Mouse (Mus musculus) stomach, embryonic 16.5 days (tissue): ENCODE results near the gene Ndufc2. TPM values are rescaled to one million over a fixed set of nuclear protein-coding genes. Genes with fewer than 3 reads are reported as not detected.
"Not testable (repeated sequence)": the region's sequence is repeated elsewhere in the genome, so short reads cannot be mapped to it uniquely, and the experiment has no call there.

Experiments used
- ATAC-seq: fragments of 200-750 bp; cut with Nextera tagmentation; 2 replicates; pipeline ENCODE4 v1.8.0; 2017; ENCODE audit warnings: moderate number of reproducible peaks, moderate TSS enrichment; ENCODE audit not compliant: insufficient read depth, low FRiP score
- H3K27ac ChIP-seq: fragments of 300-500 bp; sonication (generic); 2 replicates; pipeline ENCODE4 v1.5.1; 2014; ENCODE audit warnings: low read length
- H3K27me3 ChIP-seq: fragments of 300-500 bp; sonication (generic); 2 replicates; pipeline ENCODE4 v1.6.1; 2014; ENCODE audit warnings: low read length, control low read depth, mixed read lengths; ENCODE audit not compliant: control insufficient read depth, insufficient read depth
- H3K36me3 ChIP-seq: fragments of 300-500 bp; sonication (generic); 2 replicates; pipeline ENCODE4 v1.6.1; 2014; ENCODE audit warnings: low read length; ENCODE audit not compliant: control insufficient read depth, insufficient read depth
- H3K4me1 ChIP-seq: fragments of 300-500 bp; sonication (generic); 2 replicates; pipeline ENCODE4 v1.6.1; 2014; ENCODE audit warnings: low read length, control low read depth, mixed read lengths; ENCODE audit not compliant: control insufficient read depth, insufficient read depth
- H3K4me2 ChIP-seq: fragments of 300-500 bp; sonication (generic); 2 replicates; pipeline ENCODE4 v1.6.1; 2014; ENCODE audit warnings: low read depth, low read length, mixed read lengths
- H3K4me3 ChIP-seq: fragments of 300-500 bp; sonication (generic); replicated peaks from 2 replicates; pipeline ENCODE4 v1.5.1; 2014; ENCODE audit warnings: mild to moderate bottlenecking, low read length
- H3K9ac ChIP-seq: fragments of 300-500 bp; sonication (generic); 2 replicates; pipeline ENCODE4 v1.6.1; 2014; ENCODE audit warnings: low read length
- H3K9me3 ChIP-seq: fragments of 300-500 bp; sonication (generic); replicated peaks from 2 replicates; pipeline ENCODE4 v1.6.1; 2016; ENCODE audit warnings: low read length, control low read depth; ENCODE audit not compliant: control insufficient read depth
- WGBS: fragments of 180-500 bp; shearing (Covaris S2); extraction: QIAGEN DNeasy Blood & Tissue Kit; methylation state at CpG from one replicate; pipeline ENCODE4 v1.1.7; 2014; 5-methylcytosine and 5-hydroxymethylcytosine counted together
- polyA plus RNA-seq: library from polyadenylated mRNA; unstranded; fragments of >200 nt; fragmentation: Nextera tagmentation; extraction: Ambion mirVana; gene quantifications from 2 replicates; pipeline ENCODE4 v1.2.1, GENCODE M21; 2015

Gene Ndufc2
- polyA plus RNA-seq, 1 experiment from 2014 or later = 373 TPM

DNA sequence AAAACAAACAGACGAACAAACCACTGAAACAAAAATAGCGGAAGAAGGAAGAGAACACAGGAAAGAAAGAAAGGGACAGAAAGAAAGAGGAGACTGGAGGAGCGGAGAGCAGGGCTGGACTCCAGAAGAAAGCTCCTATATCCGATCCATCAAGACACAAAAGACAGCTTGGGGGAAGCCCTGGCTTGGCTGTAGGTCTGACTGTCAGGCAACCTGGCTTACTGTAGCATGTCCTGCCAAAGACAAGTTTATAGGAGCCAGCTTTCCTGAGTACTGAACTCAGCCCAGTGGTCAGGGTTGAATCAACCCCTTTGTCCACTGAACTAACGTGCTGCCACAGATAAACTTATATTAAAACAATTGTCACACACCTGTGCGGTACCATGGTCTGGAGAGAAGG is 27.5 kb downstream of the Ndufc2 start:
- Histone ChIP-seq H3K4me3 (no peak overlapping the region), H3K27ac (no peak overlapping the region), H3K27me3 (no peaks in the 10 kb centered on the region), H3K9me3 (no peaks in the 10 kb centered on the region), H3K9ac (0 out of 2 replicates have a peak overlapping the region, but pooled peaks have one; percentile 10), H3K4me1 (peaks cover 19% of the 10 kb centered on the region), H3K36me3 (no peaks in the 10 kb centered on the region), H3K4me2 (no peak overlapping the region)
- no peak for ATAC-seq
- WGBS = 82% methylated on average over 6 of the region's 6 CpGs

DNA sequence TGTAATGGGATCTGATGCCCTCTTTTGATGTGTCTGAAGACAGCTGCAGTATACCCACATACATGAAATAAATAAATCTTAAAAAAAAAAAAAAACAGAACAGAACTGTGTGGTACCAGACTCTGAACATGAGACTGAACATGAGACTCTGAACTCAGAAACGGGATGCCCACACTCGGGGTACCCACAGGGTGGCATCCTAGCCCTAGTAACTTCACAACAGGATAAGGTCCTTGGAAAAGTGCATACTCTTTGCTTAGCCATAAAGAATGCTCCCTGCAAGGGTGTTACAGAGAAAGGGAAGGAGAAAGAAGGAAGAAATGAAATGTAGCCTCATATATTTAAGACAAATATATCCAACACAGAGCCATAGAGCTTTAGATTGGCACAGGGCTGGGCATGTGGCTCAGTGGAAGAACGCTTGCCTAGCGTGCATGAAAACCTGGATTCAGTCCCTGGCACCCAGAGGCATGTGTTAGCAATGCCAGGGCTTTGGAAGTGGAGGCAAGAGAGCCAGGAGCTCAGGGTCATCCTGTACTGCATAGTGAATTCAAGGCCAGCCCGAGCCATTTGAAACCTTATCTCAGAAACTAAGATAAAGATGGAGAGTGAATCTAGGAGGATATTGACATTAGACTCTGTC is 28.1 kb downstream of the Ndufc2 start:
- 76% methylated on average over 5 of the region's 5 CpGs for WGBS
- H3K4me2 ChIP-seq = no peak overlapping the region
- H3K36me3 ChIP-seq = no peaks in the 10 kb centered on the region
- no peaks in the 10 kb centered on the region for H3K9me3 ChIP-seq
- no peak overlapping the region for H3K9ac ChIP-seq
- no peak overlapping the region for H3K4me3 ChIP-seq
- no peak for ATAC-seq
- no peaks in the 10 kb centered on the region for H3K27me3 ChIP-seq
- peak overlapping the region; percentile 53; the same call in 1 of the 2 replicates for H3K27ac ChIP-seq
- H3K4me1 ChIP-seq = peaks cover 19% of the 10 kb centered on the region

DNA sequence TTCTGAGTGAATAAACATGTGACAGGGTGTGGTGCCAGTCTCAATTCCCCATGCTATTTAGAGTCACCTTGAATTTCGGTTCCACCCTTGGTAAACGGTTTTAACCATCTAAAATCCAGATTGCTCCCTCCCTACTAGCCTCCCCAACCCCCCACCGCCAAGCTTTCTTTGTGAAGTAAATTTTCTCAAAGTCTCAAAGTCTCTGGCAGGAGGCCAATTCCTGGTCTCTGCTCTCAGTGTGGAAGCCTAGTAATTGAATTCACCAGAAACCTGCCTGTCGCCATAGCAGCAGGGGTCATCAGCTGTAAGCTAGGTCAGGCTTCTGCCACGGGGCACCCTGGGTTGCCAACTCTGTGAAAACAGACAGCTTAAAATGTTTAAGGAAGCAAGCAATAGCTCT is 29.9 kb downstream of the Ndufc2 start:
- H3K36me3 ChIP-seq = no peaks in the 10 kb centered on the region
- no peak overlapping the region for H3K4me2 ChIP-seq
- H3K9me3 ChIP-seq = no peaks in the 10 kb centered on the region
- peak overlapping the region; percentile 78 for H3K27ac ChIP-seq
- peaks cover 19% of the 10 kb centered on the region for H3K4me1 ChIP-seq
- ATAC-seq = peak; percentile 81
- H3K9ac ChIP-seq = no peak overlapping the region
- WGBS = 2% methylated on average over 5 of the region's 5 CpGs
- H3K27me3 ChIP-seq = no peaks in the 10 kb centered on the region
- H3K4me3 ChIP-seq = no peak overlapping the region

DNA sequence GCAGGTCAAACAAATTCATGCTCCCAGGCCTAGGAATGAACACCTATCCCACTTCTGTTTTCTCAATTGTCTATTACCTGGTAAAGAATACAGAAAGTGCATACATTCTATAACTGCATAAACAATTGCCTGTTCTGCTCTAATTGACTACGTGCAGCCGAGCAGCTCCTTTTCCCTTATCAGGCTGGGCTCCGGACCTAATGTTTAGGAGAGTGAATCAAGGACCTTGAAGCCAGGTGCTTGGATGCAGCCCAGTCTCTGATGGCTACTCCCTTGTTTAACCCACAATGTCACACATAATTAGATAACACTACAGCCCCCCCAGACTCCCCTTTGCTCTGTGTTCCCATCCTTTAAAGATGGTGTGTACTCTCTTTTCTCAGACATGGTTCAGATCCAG is 33.7 kb downstream of the Ndufc2 start:
- ATAC-seq = peak; percentile 22; the same call in 1 of the 2 replicates

DNA sequence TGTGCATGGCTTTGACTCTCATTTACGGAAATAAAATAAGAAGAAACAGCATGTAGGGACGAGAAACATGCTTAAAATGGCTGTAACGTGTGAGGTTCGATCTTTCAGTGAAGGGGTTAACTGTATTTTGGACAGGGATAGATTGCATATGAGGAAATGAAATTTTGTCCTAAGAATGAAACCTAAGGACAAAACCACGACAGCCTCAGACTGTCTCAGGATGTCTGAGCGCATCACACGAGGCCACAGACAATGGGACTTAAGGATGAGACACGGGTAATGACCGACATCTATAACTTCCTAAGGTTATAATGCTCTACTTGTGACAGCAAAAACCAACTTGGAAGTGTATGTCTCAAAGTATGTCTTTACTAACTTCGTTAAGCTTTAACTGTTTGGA is 34.7 kb downstream of the Ndufc2 start:
- H3K9ac ChIP-seq = no peak overlapping the region
- H3K4me2 ChIP-seq = no peak overlapping the region
- H3K27me3 ChIP-seq = no peaks in the 10 kb centered on the region
- peaks cover 9% of the 10 kb centered on the region; the same call in 1 of the 2 replicates for H3K4me1 ChIP-seq
- no peak overlapping the region for H3K4me3 ChIP-seq
- no peak for ATAC-seq
- no peaks in the 10 kb centered on the region for H3K36me3 ChIP-seq
- H3K27ac ChIP-seq = no peak overlapping the region
- 80% methylated on average over 10 of the region's 10 CpGs for WGBS
- no peaks in the 10 kb centered on the region for H3K9me3 ChIP-seq

More for the DNA sequence above, 33.7 kb downstream of the Ndufc2 start:
- not testable (repeated sequence) for H3K27me3 ChIP-seq, H3K4me3 ChIP-seq, H3K4me2 ChIP-seq, H3K9me3 ChIP-seq, H3K9ac ChIP-seq, H3K36me3 ChIP-seq
- Histone ChIP-seq H3K4me1 (peaks cover 14% of the 10 kb centered on the region), H3K27ac (peak overlapping the region; percentile 66)
- 43% methylated on average over 3 of the region's 3 CpGs for WGBS

DNA sequence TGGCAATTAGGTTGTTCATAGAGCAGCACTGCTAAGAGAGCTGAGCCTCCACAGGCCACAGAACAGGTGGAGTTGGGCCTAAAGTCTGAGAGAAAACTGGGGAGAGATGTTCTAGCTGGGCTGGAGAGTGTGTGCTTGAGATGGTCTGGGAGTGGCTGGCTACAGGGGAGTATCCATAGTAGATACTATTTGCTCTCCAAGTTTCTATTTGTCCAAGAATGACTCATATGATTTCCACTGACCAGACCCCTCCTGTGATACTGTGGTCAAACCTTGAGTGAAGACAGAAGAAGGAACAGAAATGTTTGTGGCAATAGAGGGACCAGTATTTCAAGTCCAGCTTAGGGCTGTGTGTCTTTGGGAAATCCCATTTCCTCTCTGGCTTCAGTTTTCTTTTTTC is 39.2 kb downstream of the Ndufc2 start:
- no peaks in the 10 kb centered on the region for H3K9me3 ChIP-seq
- H3K4me3 ChIP-seq = no peak overlapping the region
- peak overlapping the region; percentile 66 for H3K27ac ChIP-seq
- no peak overlapping the region for H3K9ac ChIP-seq
- H3K4me2 ChIP-seq = no peak overlapping the region
- peak; percentile 93 for ATAC-seq
- no peaks in the 10 kb centered on the region for H3K36me3 ChIP-seq
- no peaks in the 10 kb centered on the region for H3K4me1 ChIP-seq
- H3K27me3 ChIP-seq = no peaks in the 10 kb centered on the region

DNA sequence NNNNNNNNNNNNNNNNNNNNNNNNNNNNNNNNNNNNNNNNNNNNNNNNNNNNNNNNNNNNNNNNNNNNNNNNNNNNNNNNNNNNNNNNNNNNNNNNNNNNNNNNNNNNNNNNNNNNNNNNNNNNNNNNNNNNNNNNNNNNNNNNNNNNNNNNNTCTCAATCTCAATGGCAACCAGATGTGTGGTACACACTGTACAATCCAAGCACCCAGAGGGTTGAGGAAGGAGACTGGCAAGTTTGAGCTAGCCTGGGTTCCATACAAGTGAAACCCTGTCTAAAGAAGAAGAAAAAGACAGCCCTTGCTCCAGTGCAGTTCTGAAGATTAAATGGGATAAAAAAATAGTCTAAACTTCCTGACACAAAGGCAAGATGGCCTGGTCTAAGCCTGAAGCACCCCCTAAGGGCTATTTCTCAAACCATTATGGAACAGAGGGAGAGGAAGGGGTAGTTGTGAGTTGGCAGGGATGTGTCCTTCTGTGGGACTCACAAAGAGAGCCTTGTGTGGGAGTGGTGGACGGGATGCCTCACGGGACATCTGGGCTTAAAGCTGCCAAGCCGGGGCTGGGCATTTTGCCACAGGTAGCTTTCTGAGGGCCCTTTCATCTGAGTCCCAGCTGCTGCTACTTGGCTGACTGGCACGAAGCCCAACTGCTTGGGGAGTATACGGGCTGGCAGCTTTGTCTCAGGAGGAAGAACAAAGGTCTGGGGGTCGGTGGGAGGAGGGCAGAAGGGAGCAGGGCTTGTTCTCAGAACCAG is 46.5 kb downstream of the Ndufc2 start:
- H3K36me3 ChIP-seq = no peaks in the 10 kb centered on the region
- no peak overlapping the region for H3K4me2 ChIP-seq
- H3K9ac ChIP-seq = peak overlapping the region; percentile 31
- ATAC-seq = peak; percentile 83
- WGBS = 17% methylated on average over 6 of the region's 6 CpGs
- no peaks in the 10 kb centered on the region for H3K27me3 ChIP-seq
- H3K4me3 ChIP-seq = no peak overlapping the region
- peaks cover 9% of the 10 kb centered on the region for H3K4me1 ChIP-seq
- peak overlapping the region; percentile 89 for H3K27ac ChIP-seq
- H3K9me3 ChIP-seq = 0 out of 2 replicates have a peak, but pooled peaks cover 5% of the 10 kb centered on the region

DNA sequence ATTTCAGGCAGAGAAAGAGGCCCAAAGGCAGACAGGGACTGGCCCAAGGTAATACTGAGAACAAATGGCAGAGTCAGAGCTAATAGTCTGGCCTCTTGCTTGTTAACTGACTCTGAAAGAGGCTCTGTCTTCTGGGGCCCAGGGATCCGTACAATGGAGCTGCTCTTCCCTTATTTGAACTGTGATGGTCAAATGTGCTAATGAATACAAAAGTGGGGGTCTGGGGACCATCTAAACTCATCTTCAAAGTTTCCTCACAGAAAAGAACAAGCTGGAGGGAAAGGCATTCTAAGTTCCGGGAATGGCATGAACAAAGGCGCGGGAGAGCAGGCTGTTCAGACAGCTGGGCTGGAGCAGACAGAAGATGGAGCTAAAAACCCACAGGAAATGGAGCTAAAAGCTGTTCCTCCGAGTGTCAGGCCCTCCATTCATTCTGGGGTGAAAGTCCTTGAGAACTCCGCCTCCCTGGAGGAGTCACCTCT is 47.3 kb downstream of the Ndufc2 start:
- H3K9me3 ChIP-seq = 0 out of 2 replicates have a peak, but pooled peaks cover 5% of the 10 kb centered on the region
- H3K27ac ChIP-seq = peak overlapping the region; percentile 89
- no peak overlapping the region for H3K4me3 ChIP-seq
- peaks cover 13% of the 10 kb centered on the region for H3K4me1 ChIP-seq
- H3K4me2 ChIP-seq = no peak overlapping the region
- peak overlapping the region; percentile 31 for H3K9ac ChIP-seq
- no peaks in the 10 kb centered on the region for H3K27me3 ChIP-seq
- no peaks in the 10 kb centered on the region for H3K36me3 ChIP-seq
- 53% methylated on average over 6 of the region's 6 CpGs for WGBS
- peak; percentile 28; the same call in 1 of the 2 replicates for ATAC-seq

DNA sequence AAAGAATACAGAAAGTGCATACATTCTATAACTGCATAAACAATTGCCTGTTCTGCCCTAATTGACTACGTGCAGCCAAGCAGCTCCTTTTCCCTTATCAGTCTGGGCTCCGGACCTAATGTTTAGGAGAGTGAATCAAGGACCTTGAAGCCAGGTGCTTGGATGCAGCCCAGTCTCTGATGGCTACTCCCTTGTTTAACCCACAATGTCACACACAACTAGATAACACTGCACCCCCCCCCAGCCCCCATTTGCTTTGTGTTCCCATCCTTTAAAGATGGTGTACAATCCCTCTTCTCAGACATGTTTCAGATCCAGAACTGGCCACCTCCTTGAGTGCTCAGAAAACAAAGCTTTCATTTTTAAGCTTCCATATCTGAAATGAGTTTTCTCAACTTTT is 51.2 kb downstream of the Ndufc2 start, which contains the start of gene Kctd14:
Kctd14 (plus strand) TSS at position 301 of the 400 bp plus-strand sequence.
- WGBS = 58% methylated on average over 2 of the region's 2 CpGs
- not testable (repeated sequence) for ATAC-seq, H3K36me3 ChIP-seq, H3K9me3 ChIP-seq, H3K27me3 ChIP-seq, H3K4me3 ChIP-seq, H3K9ac ChIP-seq, H3K4me2 ChIP-seq
- Histone ChIP-seq H3K27ac (peak within 1 kb of the TSS; percentile 89), H3K4me1 (peaks cover 25% of the 10 kb centered on the region)
